Comparison of ENCODE assay signal across 18 mouse cellular contexts in genomic region chr11:16292960-16293359, GRCm38 (mm10). TPM values are rescaled to one million over a fixed set of nuclear protein-coding genes. Genes with fewer than 3 reads are reported as not detected.
"Had no signal": no experiment of that assay in that cellular context is flagged by ENCODE, and none has a peak within 500 bp of the region (broad histone marks: within the 10 kb centered on the region; RNA-seq: fewer than 3 reads in every experiment).

No protein-coding gene starts in this region.

- H3K4me3 ChIP-seq: lung, embryonic 15.5 days; megakaryocyte, embryonic 14.5 days; midbrain, embryonic 13.5 days; midbrain, embryonic 15.5 days; neural tube, embryonic 12.5 days; stomach, embryonic 15.5 days had no signal

- H3K27ac ChIP-seq: lung, embryonic 15.5 days; macrophage; midbrain, embryonic 13.5 days; midbrain, embryonic 15.5 days; neural tube, embryonic 12.5 days; stomach, embryonic 15.5 days; stomach, postnatal 0 days had no signal

- H3K36me3 ChIP-seq: lung, embryonic 15.5 days; midbrain, embryonic 13.5 days; midbrain, embryonic 15.5 days; neural tube, embryonic 12.5 days; stomach, embryonic 15.5 days had no signal

- ATAC-seq: lung, postnatal 0 days; midbrain, embryonic 13.5 days; midbrain, embryonic 15.5 days had no signal

- H3K9me3 ChIP-seq: lung, embryonic 15.5 days; megakaryocyte, embryonic 14.5 days; midbrain, embryonic 13.5 days; midbrain, embryonic 15.5 days; neural tube, embryonic 12.5 days; stomach, embryonic 15.5 days had no signal

- H3K27me3 ChIP-seq: lung, embryonic 15.5 days; megakaryocyte, embryonic 14.5 days; midbrain, embryonic 13.5 days; midbrain, embryonic 15.5 days; neural tube, embryonic 12.5 days; stomach, embryonic 15.5 days had no signal

- H3K9ac ChIP-seq: lung, embryonic 15.5 days; midbrain, embryonic 13.5 days; midbrain, embryonic 15.5 days; neural tube, embryonic 12.5 days; stomach, embryonic 15.5 days had no signal

- H3K4me2 ChIP-seq: lung, embryonic 15.5 days; midbrain, embryonic 11.5 days; midbrain, embryonic 13.5 days; midbrain, embryonic 15.5 days; neural tube, embryonic 12.5 days; stomach, embryonic 15.5 days had no signal

- DNase-seq: lung, adult 2 months; lung, postnatal 14 days; lung, postnatal 36 days; right cerebral cortex, postnatal 14 days; thymus, adult 2 months; thymus, postnatal 25 days; thymus, postnatal 4 days had no signal

- H3K4me1 ChIP-seq: lung, embryonic 15.5 days; megakaryocyte, embryonic 14.5 days; midbrain, embryonic 13.5 days; midbrain, embryonic 15.5 days; neural tube, embryonic 12.5 days; stomach, embryonic 15.5 days had no signal

RNA-seq across cellular contexts. Expression of gene Vstm2a, which starts 35.4 kb away (rescaled TPM):
- polyA plus RNA-seq: macrophage; spleen, adult 2 months had no signal
